In genomic region chr17:29183162-29183561, GRCm38 (mm10) we compare ENCODE assay signal across 21 mouse cellular contexts. TPM values are rescaled to one million over a fixed set of nuclear protein-coding genes. Genes with fewer than 3 reads are reported as not detected.
DNase-seq lines count a peak whose midpoint lies in the region; ATAC-seq and TF ChIP-seq lines count a peak whose summit lies in the region.
"Had no signal": no experiment of that assay in that cellular context is flagged by ENCODE, and none has a peak within 500 bp of the region (broad histone marks: within the 10 kb centered on the region; RNA-seq: fewer than 3 reads in every experiment).

No protein-coding gene starts in this region.

- H3K4me1 ChIP-seq in heart, embryonic 11.5 days (ENCODE audit: control insufficient read depth, insufficient read depth, low read length), result peaks cover 22% of the 10 kb centered on the region
- peaks cover 17% of the 10 kb centered on the region for H3K4me1 ChIP-seq in kidney, postnatal 0 days (replicated peaks; ENCODE audit: insufficient read depth, low read length)
- H3K4me1 ChIP-seq in kidney, adult 2 months (ENCODE audit: control insufficient read depth, insufficient read depth, low read length), result no peaks in the 10 kb centered on the region
- H3K4me1 ChIP-seq in embryonic facial prominence, embryonic 13.5 days, result peaks cover 38% of the 10 kb centered on the region

- H3K27me3 ChIP-seq in heart, embryonic 11.5 days (ENCODE audit: control insufficient read depth, insufficient read depth, low read length), result no peaks in the 10 kb centered on the region
- H3K27me3 ChIP-seq in kidney, postnatal 0 days (ENCODE audit: insufficient read depth, low read length), result no peaks in the 10 kb centered on the region
- no peaks in the 10 kb centered on the region for H3K27me3 ChIP-seq in kidney, adult 2 months (replicated peaks; ENCODE audit: control insufficient read depth, insufficient read depth, low read length)
- H3K27me3 ChIP-seq in embryonic facial prominence, embryonic 13.5 days, result no peaks in the 10 kb centered on the region
- H3K27me3 ChIP-seq: embryonic facial prominence, embryonic 15.5 days; hindbrain, embryonic 15.5 days had no signal

- DNase-seq in heart, postnatal 14 days, result no peak
- peak; percentile 41 for DNase-seq in kidney, postnatal 0 days (ENCODE audit: low spot score)
- no peak for DNase-seq in kidney, adult 2 months
- DNase-seq in adipocyte (ENCODE audit: low spot score), result peak; percentile 50
- DNase-seq: adrenal gland, adult 2 months; adrenal gland, postnatal 25 days; cerebellum, adult 18-20 months; cerebellum, adult 9-11 months; cerebellum, postnatal 36 days; gastrocnemius, postnatal 10 days; heart, adult 2 months; heart, postnatal 10 days had no signal

- H3K36me3 ChIP-seq in heart, embryonic 11.5 days (ENCODE audit: control insufficient read depth, insufficient read depth, low read length), result no peaks in the 10 kb centered on the region
- no peaks in the 10 kb centered on the region for H3K36me3 ChIP-seq in kidney, postnatal 0 days (ENCODE audit: insufficient read depth, low read length)
- no peaks in the 10 kb centered on the region for H3K36me3 ChIP-seq in kidney, adult 2 months (ENCODE audit: control insufficient read depth, insufficient read depth, low read length)
- H3K36me3 ChIP-seq in embryonic facial prominence, embryonic 13.5 days, result no peaks in the 10 kb centered on the region
- H3K36me3 ChIP-seq: embryonic facial prominence, embryonic 15.5 days; hindbrain, embryonic 15.5 days had no signal

- H3K27ac ChIP-seq in heart, embryonic 11.5 days (ENCODE audit: low read depth, low read length), result no peak overlapping the region
- H3K27ac ChIP-seq in kidney, postnatal 0 days, result no peak overlapping the region
- H3K27ac ChIP-seq in kidney, adult 2 months (ENCODE audit: insufficient read depth, low read depth, low read length), result no peak overlapping the region
- H3K27ac ChIP-seq in embryonic facial prominence, embryonic 13.5 days, result no peak overlapping the region
- H3K27ac ChIP-seq: embryonic facial prominence, embryonic 15.5 days; heart, adult 2 months; hindbrain, embryonic 15.5 days had no signal

- H3K4me2 ChIP-seq in heart, embryonic 11.5 days, result no peak overlapping the region
- no peak overlapping the region for H3K4me2 ChIP-seq in kidney, postnatal 0 days (ENCODE audit: low read length)
- H3K4me2 ChIP-seq in embryonic facial prominence, embryonic 13.5 days, result no peak overlapping the region
- H3K4me2 ChIP-seq: embryonic facial prominence, embryonic 15.5 days; hindbrain, embryonic 15.5 days had no signal

- 0 out of 2 replicates have a peak overlapping the region, but pooled peaks have one; percentile 24 for H3K9ac ChIP-seq in heart, embryonic 11.5 days (ENCODE audit: low read depth, low read length)
- H3K9ac ChIP-seq in kidney, postnatal 0 days (ENCODE audit: low read depth, low read length), result no peak overlapping the region
- H3K9ac ChIP-seq in embryonic facial prominence, embryonic 13.5 days, result peak overlapping the region; percentile 36; the same call in 1 of the 2 replicates
- H3K9ac ChIP-seq: embryonic facial prominence, embryonic 15.5 days; hindbrain, embryonic 15.5 days had no signal

- TF ChIP-seq POLR2A in kidney, adult 2 months (IDR thresholded peaks at IDR 0.05; ENCODE audit: low read depth, low read length), result no peak

- no peaks in the 10 kb centered on the region for H3K9me3 ChIP-seq in heart, embryonic 11.5 days (replicated peaks; ENCODE audit: control insufficient read depth, low read length)
- H3K9me3 ChIP-seq in kidney, postnatal 0 days (replicated peaks; ENCODE audit: low read length), result no peaks in the 10 kb centered on the region
- no peaks in the 10 kb centered on the region for H3K9me3 ChIP-seq in embryonic facial prominence, embryonic 13.5 days
- H3K9me3 ChIP-seq: embryonic facial prominence, embryonic 15.5 days; hindbrain, embryonic 15.5 days had no signal

- no peak for TF ChIP-seq CTCF in kidney, postnatal 0 days (IDR thresholded peaks at IDR 0.05; ENCODE audit: low read depth)
- no peak for TF ChIP-seq CTCF in kidney, adult 2 months (conservative IDR thresholded peaks at IDR 0.05; ENCODE audit: insufficient read depth, insufficient read length, low read depth, low read length)

- WGBS in heart, embryonic 11.5 days (ENCODE audit: insufficient replicate concordance), result 62% methylated on average over 11 of the region's 11 CpGs
- whole genome bisulfite sequencing in kidney, postnatal 0 days, result 27% methylated on average over 11 of the region's 11 CpGs
- WGBS in kidney, adult 2 months, result 43% methylated on average over 11 of the region's 11 CpGs
- 49% methylated on average over 11 of the region's 11 CpGs for WGBS in embryonic facial prominence, embryonic 13.5 days

- no peak for ATAC-seq in heart, embryonic 11.5 days (replicated peaks; ENCODE audit: insufficient number of reproducible peaks, low FRiP score, low TSS enrichment)
- ATAC-seq in kidney, postnatal 0 days (replicated peaks; ENCODE audit: low FRiP score, low read depth), result no peak
- ATAC-seq in embryonic facial prominence, embryonic 13.5 days (ENCODE audit: insufficient number of reproducible peaks, insufficient read depth, low FRiP score, low TSS enrichment, low read depth), result no peak
- ATAC-seq: activated CD4-positive, CD25-positive, alpha-beta regulatory T cell, adult 4 months; forebrain, embryonic 16.5 days; inflammation-experienced regulatory T-cells, adult 6 months; Patski had no signal

- intact Hi-C loops in heart, postnatal 14 days (cut with DNase I), result loop anchor here (2.0 kb wide), 1 partner anchor 62 kb away; no protein-coding TSS in a partner anchor

- H3K4me3 ChIP-seq in heart, embryonic 11.5 days (ENCODE audit: low read depth, low read length), result no peak overlapping the region
- H3K4me3 ChIP-seq in kidney, postnatal 0 days (replicated peaks; ENCODE audit: low read depth, low read length), result no peak overlapping the region
- no peak overlapping the region for H3K4me3 ChIP-seq in kidney, adult 2 months (ENCODE audit: insufficient read depth, low read depth, low read length)
- H3K4me3 ChIP-seq in embryonic facial prominence, embryonic 13.5 days, result no peak overlapping the region
- H3K4me3 ChIP-seq: embryonic facial prominence, embryonic 15.5 days; erythroblast, embryonic 14.5 days; heart, adult 2 months; hindbrain, embryonic 15.5 days had no signal

RNA-seq across cellular contexts. Expression of gene Cpne5, which starts 54.8 kb away (rescaled TPM):
- polyA plus RNA-seq in heart, embryonic 11.5 days (2014; fragmentation: Nextera tagmentation; extraction: Ambion mirVana), result 24.0 and 28.8 TPM in 2 replicates
- total RNA-seq in heart, postnatal 14 days (2021), result 1 to 10 TPM; 2.3 to 3.9 TPM
- polyA plus RNA-seq in kidney, postnatal 0 days (2015; fragmentation: Nextera tagmentation; extraction: Ambion mirVana), result 5.3 and 5.8 TPM in 2 replicates
- 0.78 and 1.2 TPM in 2 replicates for polyA plus RNA-seq in kidney, adult 2 months (2012; rRNA removed)
- 28.1 and 36.0 TPM in 2 replicates for polyA plus RNA-seq in embryonic facial prominence, embryonic 13.5 days (2015; fragmentation: Nextera tagmentation; extraction: Ambion mirVana)

Comparison
In these comparisons a context has a peak if more than half of its experiments do, and no peak if none do; other contexts are left out.
1. DNase-seq: peak in kidney, postnatal 0 days (single experiment) and adipocyte (single experiment); none in heart, postnatal 14 days (0 of 2) and kidney, adult 2 months (single experiment).